Mouse (Mus musculus): ENCODE data around the gene Mst1. TPM values are rescaled to one million over a fixed set of nuclear protein-coding genes. Genes with fewer than 3 reads are reported as not detected.

Gene Mst1
- 0.10 and 1.0 TPM in 2 replicates for polyA plus RNA-seq (2012; ENCODE audit: low replicate concordance)

DNA sequence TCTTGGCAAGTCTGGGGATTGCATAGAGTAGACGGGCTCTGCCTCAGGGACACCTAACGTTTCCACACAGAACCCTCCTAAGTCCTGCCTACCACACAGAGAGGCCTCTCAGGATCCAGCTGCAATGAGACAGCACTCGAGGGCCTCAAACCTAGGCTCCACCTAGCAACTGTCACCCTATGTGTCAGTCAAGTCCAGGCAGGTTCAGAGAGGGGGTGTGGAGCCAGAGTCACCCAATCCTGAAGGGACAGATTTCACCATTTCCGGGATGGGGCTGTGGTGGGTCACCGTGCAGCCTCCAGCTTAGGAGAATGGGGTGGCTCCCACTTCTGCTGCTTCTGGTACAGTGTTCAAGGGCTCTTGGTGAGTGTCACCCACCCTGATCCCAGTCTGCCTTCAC is at the start of gene Mst1:
Gene Mst1, plus strand, starts transcription at position 269 of the 400 bp plus-strand sequence.

DNA sequence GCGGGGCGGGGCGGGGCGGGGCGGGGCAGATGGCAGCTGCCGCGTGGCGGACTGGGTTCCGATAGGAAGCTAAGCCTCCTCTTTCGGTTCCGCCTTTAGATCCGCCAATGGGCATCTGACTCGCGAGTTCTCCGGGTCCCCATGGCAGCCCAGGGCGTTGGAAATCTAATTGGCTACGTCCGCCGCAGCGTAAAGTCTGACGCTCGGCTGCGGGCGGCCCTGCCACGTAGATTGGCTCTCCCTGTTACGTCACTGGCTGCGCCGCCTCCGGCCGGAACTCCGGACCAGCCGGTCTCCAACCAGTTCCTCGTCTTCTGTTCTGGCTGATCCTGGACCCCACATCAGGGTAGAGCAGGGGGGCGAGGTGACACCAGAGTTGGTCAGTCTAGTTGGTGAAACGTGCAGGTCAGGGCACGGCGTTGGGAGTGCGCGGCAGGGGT is 31.2 kb upstream of the Mst1 start, which contains the start of gene Gmppb:
Gene Gmppb, plus strand, starts transcription at position 227 of the 440 bp plus-strand sequence.

DNA sequence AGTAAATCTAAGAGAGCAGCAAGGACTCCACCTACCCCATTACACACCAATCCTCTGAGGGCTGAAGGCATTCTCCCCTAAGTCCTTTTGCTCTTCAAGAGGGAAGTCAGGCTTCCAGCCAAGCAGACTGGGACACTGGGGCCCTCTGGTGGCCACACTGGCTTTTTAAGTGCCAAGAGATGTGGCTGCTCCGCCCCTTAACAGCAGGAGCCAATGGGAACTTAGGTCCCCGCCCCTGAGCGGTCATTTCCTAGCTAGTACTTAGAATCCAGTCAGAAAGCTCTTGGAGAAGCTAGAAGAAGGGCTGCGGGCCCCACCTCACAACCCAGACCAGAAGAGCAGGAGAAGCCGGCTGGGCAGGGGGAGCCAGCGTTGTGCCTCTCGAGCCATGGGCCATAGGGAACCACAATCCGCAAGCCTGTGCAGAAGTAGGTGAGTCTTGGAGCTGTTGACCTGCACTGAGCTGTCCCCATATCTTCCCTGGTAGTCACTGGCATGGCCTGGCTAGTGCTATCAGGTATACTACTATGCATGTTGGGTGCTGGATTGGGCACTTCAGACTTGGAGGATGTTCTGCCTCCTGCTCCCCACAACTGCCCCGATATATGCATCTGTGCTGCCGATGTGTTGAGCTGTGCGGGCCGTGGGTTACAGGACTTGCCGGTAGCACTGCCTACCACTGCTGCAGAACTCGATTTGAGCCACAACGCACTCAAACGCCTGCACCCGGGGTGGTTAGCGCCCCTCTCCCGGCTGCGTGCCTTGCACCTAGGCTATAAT is 27.2 kb upstream of the Mst1 start, which contains the start of gene Amigo3:
Gene Amigo3, plus strand, starts transcription at position 275 of the 780 bp plus-strand sequence.

DNA sequence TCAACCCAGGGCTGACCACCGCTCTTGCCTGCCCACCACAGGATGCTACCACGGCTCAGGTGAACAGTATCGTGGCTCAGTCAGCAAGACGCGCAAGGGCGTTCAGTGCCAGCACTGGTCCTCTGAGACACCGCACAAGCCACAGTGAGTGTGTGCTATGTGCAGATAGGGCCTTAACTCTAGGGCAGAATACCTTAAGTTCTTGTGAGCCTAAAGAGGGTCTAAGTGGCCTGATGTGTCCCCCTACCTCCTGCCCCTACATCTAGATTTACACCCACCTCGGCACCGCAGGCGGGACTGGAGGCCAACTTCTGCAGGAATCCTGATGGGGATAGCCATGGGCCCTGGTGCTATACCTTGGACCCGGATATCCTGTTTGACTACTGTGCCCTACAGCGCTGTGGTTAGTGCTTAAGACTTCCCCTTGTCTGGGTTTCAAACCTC is 2.8 kb downstream of the Mst1 start, which contains the start of gene Rnf123:
Gene Rnf123, minus strand, starts transcription at position 359 of the 444 bp plus-strand sequence.

DNA sequence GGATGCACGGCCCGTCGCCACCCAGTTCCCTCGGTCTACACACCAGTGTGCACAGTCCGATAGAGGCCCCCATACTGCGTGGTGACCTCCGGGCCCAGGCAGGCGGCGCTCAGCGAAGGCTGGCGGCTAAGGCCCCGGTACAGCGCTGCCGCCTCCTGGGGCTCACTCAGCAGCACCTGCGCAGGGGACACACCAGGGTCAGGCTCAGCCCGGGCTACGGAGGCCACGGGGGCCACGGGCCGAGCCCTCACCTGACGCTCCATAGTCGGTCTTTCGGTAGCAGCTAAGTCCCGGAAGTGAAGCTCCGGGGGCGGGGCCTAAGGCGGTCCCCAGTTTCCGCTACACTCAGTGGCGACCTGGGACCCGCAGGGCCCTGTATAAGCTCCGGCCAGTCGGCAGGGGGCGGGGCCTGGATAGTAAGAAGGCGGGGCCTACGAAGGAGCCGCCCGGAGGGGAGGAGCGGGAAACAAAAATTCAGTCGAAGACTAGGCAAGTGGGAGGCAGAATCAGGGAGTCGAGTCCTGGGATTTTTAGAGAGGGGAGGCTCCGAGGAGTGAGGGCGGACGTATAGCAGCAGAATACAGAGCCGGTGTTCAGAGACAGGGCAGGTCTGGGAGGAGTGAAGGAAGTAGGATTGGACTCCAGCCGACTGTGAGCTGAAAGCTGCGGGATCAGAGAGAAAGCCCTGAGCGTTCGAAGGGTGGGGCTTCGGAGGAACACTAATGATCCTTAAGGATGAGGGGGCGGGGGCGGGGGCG is 14.1 kb downstream of the Mst1 start, which contains the start of gene Apeh:
Gene Apeh, minus strand, starts transcription at position 423 of the 758 bp plus-strand sequence.

Other genes with a start within 250 kb of the Mst1 start
- gene Rbm6, start 207.2 kb upstream of the Mst1 start, polyA plus RNA-seq (2012; ENCODE audit: low replicate concordance) = 19.8 and 30.5 TPM in 2 replicates
- 22.0 and 22.8 TPM in 2 replicates for gene Mon1a, start 192.3 kb upstream of the Mst1 start, polyA plus RNA-seq (2012; ENCODE audit: low replicate concordance)
- gene Mst1r, start 173.6 kb upstream of the Mst1 start, polyA plus RNA-seq (2012; ENCODE audit: low replicate concordance) = 0.63 and 3.7 TPM in 2 replicates
- not detected in 2 replicates for gene Actl11, start 152.0 kb upstream of the Mst1 start, polyA plus RNA-seq (2012; ENCODE audit: low replicate concordance)
- gene Camkv, start 144.8 kb upstream of the Mst1 start, polyA plus RNA-seq (2012; ENCODE audit: low replicate concordance) = 0.03 and 0.10 TPM in 2 replicates
- gene Traip, start 130.3 kb upstream of the Mst1 start, polyA plus RNA-seq (2012; ENCODE audit: low replicate concordance) = 0.30 and 1.8 TPM in 2 replicates
- 56.6 and 109 TPM in 2 replicates for gene Uba7, start 104.9 kb upstream of the Mst1 start, polyA plus RNA-seq (2012; ENCODE audit: low replicate concordance)
- 0.22 TPM in 1 of 2 replicates, not detected in the other for gene Gm20661, start 97.4 kb upstream of the Mst1 start, polyA plus RNA-seq (2012; ENCODE audit: low replicate concordance)
- 11.6 and 13.4 TPM in 2 replicates for gene Inka1, start 94.6 kb upstream of the Mst1 start, polyA plus RNA-seq (2012; ENCODE audit: low replicate concordance)
- gene Cdhr4, start 87.9 kb upstream of the Mst1 start, polyA plus RNA-seq (2012; ENCODE audit: low replicate concordance) = 0.15 TPM in 1 of 2 replicates, not detected in the other
- 0.58 TPM in 1 of 2 replicates, not detected in the other for gene Gm20662, start 84.1 kb upstream of the Mst1 start, polyA plus RNA-seq (2012; ENCODE audit: low replicate concordance)
- gene Ip6k1, start 77.9 kb upstream of the Mst1 start, polyA plus RNA-seq (2012; ENCODE audit: low replicate concordance) = 163 and 228 TPM in 2 replicates
- 4.6 and 5.8 TPM in 2 replicates for gene Gmppb, start 31.2 kb upstream of the Mst1 start, polyA plus RNA-seq (2012; ENCODE audit: low replicate concordance)
- gene Amigo3, start 27.3 kb upstream of the Mst1 start, polyA plus RNA-seq (2012; ENCODE audit: low replicate concordance) = 0.22 and 0.61 TPM in 2 replicates
- gene Rnf123, start 2.9 kb downstream of the Mst1 start, polyA plus RNA-seq (2012; ENCODE audit: low replicate concordance) = 83.2 and 287 TPM in 2 replicates
- 50.4 and 78.3 TPM in 2 replicates for gene Apeh, start 14.2 kb downstream of the Mst1 start, polyA plus RNA-seq (2012; ENCODE audit: low replicate concordance)
- gene Bsn, start 109.9 kb downstream of the Mst1 start, polyA plus RNA-seq (2012; ENCODE audit: low replicate concordance) = 1.6 and 2.0 TPM in 2 replicates
- 20.6 and 21.7 TPM in 2 replicates for gene Dag1, start 183.5 kb downstream of the Mst1 start, polyA plus RNA-seq (2012; ENCODE audit: low replicate concordance)
- gene Nicn1, start 210.0 kb downstream of the Mst1 start, polyA plus RNA-seq (2012; ENCODE audit: low replicate concordance) = 0.24 and 0.65 TPM in 2 replicates
- gene Amt, start 216.4 kb downstream of the Mst1 start, polyA plus RNA-seq (2012; ENCODE audit: low replicate concordance) = 0.12 and 0.45 TPM in 2 replicates
- 168 and 183 TPM in 2 replicates for gene Rhoa, start 225.7 kb downstream of the Mst1 start, polyA plus RNA-seq (2012; ENCODE audit: low replicate concordance)
- 3.9 and 6.1 TPM in 2 replicates for gene Tcta, start 225.7 kb downstream of the Mst1 start, polyA plus RNA-seq (2012; ENCODE audit: low replicate concordance)